Mouse (Mus musculus) right cerebral cortex, adult 2 months (tissue): ENCODE measurements around the gene Vgf.

Source experiments
- DNase-seq, 2 experiments: peaks; one replicate each; pipeline ENCODE4 v3.0.0; 2021 to 2022; ENCODE audit warnings: low spot score in 2 of 2

The Vgf gene

DNA sequence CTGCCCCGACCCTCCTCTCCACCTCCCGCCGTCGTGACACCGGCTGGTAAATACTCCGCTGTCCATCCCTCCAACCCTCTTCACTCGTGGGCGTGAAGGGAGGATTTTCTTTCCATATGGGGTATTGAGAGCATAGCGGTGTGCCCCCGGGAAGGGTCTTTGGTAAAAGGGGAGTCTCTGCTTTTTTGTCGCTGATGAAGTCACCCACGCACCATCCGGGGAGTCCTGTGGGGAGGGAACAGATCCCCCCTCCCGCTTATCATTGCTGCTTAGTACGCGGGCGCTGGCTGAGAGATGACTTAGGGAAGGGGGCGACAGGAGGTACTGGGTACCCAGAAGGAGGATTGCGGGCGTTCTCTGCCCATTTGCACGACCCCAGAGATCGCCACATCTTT lies 4.2 kb downstream of the Vgf start:
- DNase-seq: peak; percentile 66 to 68

- no peak for DNase-seq
These were observed 5.2 kb downstream of the Vgf start for GRCm38 (mm10) chr5:137031076-137032032.

GRCm38 (mm10) chr5:137032033-137032421 lies 5.8 kb downstream of the Vgf start:
- peak; percentile 59 to 72 for DNase-seq

DNA sequence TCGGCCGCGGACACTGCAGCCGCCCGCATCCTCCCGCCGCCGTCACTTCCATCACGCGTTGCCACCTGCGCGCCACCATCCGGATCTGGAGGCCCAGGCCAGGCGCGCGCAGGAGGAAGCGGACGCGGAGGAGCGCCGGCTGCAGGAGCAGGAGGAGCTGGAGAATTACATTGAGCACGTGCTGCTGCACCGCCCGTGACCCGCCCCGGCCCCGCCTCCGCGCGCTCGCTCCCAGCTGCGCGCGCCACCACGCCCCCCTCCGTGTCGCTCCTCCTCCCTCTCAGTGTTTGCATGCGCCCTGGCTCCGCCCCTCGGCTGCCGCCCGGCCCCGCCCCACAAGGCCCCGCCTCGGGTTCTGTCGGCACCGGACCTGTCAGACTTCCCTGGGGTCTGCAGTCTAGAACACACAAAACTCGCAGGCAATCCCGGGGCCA lies 6.5 kb downstream of the Vgf start:
- peak; percentile 84 to 85 for DNase-seq

DNA sequence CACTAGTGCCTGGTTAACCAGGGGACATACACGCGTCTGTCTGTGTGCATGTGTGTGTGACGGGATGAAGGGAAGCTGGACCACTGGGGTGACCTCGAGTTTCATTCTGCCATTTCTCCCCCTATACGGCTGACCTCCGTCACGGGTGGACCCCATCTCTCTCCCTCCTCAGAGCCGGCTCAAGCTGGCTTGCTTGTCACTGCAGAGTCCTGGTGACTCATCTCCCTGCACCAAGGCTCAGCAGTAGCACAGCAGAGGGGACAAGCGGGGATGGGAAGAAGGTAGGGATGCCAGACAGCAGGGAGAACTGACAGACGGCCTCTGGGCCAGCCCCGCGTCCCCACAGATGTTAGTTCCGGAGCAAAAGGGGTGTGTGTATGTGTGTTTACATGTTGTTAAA lies 10.0 kb downstream of the Vgf start:
- no peak for DNase-seq

DNA sequence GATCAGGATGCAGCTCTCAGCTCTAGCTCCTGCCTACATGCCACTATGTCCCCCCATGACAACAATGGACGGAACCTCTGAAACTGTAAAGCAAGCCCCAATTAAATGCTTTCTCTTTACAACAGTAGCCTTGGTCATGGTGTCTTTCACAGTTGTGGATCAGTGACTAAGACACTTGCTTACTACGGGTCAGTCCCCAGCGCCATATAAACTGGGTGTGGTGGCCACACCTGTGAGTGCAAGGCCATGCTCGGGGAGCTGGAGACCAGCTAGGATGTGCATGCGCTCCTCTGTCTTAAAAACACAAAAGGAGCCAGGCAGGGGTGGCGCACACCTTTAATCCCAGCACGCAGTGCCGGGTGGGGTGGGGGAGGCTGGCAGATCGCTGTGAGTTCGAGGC lies 13.3 kb downstream of the Vgf start:
- no peak for DNase-seq

DNA sequence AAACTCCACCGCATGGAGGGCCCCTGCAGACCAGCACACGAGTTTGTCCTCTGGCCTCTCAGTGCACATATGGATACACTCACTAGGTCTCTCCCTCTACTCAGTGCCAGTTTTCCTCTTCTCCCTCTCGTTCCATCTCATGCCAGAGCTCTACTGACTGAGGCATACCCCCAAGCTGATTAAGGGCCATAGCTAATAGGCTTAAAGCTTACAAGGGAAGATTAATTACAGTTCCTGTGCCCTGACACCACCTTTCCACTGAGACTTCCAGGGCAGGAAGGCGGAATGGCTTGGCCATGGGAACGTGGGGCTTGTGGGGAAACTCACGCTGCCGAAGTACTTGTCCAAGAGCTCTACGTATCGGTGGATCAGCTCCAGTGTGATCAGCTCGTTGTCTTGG lies 15.2 kb downstream of the Vgf start:
- no peak for DNase-seq

- no peak for DNase-seq
These were observed 17.8 kb downstream of the Vgf start for GRCm38 (mm10) chr5:137043997-137044396.

DNA sequence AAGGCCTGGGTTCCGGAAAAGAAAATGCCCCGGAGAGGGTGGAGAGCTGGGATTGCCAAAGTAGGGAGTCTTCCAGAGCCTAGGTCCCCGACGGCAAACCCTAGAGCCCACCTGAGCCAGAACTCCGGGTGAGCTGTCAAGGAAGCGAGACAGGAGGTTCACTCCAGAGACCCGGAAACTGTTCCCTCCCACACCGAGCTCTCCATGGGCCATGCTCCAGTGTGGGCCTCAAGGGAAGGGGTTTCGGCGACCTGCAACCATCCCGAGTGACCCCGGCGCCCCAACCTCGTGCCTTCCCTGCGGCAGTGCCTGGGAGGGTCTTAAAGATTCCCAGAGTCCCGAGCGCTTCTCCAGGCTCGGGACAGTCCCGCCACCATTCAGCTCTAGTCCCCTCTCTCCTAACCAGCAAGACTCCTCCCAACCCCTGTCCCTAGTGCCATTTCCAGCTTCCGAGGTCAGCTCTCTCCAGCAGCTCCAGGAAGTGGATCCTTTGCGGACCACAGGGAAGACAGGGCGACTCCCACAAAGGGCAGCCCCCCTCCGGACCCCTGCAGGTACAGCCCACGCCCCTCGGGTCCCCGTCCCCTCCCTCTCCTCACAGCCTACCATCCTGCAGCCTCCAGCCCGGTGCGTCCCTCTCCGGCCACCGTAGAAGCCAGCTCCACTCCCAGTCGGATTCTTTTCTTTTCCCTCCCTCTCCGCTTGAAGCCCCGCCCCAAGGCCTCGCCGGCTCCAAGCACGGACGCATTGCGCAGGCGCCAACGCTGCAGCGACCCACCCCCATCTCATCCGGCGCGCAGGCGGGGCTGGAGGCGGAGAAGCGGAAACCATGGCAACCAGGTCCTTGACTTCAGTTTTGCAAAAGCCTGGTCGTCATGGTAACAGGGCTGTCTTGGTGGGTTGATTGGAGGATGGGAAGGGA lies 19.5 kb downstream of the Vgf start, which contains the start of gene Ap1s1:
TSS of gene Ap1s1 (minus strand) at position 734 of the 922 bp plus-strand sequence.
- DNase-seq: peak; percentile 97 to 99

GRCm38 (mm10) chr5:137046324-137046718 lies 20.1 kb downstream of the Vgf start:
- no peak for DNase-seq

- DNase-seq: no peak
These were observed 20.8 kb downstream of the Vgf start for GRCm38 (mm10) chr5:137046991-137047390.

- no peak for DNase-seq
These were observed 24.9 kb downstream of the Vgf start for GRCm38 (mm10) chr5:137051125-137051524.

DNA sequence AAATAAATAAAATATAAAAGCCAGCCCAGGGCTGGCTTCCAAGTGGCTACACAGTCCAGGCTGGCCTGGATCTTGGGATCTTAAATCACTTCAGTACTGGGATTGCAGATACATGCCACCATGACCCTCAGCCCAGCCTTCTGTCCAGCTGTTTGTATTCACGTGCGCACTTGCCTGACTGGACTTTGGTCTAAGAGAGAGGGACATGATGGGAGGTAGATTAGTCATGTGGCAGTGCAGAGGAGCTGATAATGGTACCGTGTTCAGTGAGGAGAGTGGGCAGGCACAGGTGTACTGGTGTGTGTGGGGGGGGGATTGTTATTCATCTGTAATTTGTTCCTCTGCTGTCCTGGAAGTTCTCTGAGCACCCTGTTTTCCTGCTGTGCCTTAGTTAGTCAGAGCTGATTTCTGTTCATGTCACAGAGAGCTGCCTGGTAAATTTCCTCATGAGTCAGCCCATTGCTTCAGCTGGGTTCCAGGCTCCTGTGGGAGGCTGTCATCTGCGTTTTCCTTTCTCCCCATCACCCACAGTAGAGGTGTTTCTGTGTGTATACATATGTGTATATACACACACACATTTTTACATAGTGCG lies 25.8 kb downstream of the Vgf start:
- DNase-seq: peak; percentile 63 to 69

DNA sequence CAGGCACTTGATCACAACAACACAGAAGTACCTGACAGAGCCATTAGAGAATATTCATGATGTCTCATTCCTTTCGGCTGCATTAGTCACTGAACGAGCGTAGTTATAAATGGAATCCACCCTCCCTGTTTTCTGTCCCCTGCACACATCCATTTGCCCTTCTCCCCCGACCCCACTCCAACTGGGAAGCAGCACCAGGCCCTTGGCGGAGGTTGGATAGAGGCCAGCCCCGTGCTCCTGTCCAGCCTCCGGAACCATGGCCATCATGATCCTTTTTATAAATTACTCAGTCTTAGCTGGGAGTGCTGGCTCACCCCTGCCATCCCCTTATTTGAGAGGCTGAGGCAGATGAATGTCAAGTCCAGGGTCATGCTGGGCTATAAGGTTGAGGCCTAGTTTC lies 28.1 kb downstream of the Vgf start:
- no peak for DNase-seq

DNA sequence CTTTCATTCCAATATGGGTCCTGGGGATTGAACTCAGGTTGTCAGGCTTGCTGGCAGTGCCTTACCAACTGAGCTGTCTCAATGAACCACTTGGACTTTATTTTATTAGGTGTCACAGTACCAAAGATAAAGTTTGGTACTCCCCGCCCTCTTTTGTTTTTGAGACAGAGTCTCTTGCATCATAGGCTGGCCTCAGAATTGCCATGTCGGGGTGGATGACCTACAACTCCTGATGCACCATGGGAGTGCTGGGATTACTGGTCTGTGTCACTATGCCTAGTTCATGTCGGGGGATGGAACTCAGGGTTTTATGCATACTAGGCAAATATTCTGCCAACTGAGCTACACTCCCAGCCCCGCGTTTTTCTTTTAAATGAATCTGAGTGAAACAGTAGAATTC lies 28.7 kb downstream of the Vgf start:
- no peak for DNase-seq

GRCm38 (mm10) chr5:137061809-137062481 lies 35.8 kb downstream of the Vgf start:
- DNase-seq: peak in 1 of 2 experiments; percentile 52

GRCm38 (mm10) chr5:137062601-137063000 lies 36.4 kb downstream of the Vgf start:
- DNase-seq: no peak

GRCm38 (mm10) chr5:137065454-137065853 lies 39.3 kb downstream of the Vgf start:
- DNase-seq: no peak

GRCm38 (mm10) chr5:137065923-137066322 lies 39.7 kb downstream of the Vgf start:
- no peak for DNase-seq

DNA sequence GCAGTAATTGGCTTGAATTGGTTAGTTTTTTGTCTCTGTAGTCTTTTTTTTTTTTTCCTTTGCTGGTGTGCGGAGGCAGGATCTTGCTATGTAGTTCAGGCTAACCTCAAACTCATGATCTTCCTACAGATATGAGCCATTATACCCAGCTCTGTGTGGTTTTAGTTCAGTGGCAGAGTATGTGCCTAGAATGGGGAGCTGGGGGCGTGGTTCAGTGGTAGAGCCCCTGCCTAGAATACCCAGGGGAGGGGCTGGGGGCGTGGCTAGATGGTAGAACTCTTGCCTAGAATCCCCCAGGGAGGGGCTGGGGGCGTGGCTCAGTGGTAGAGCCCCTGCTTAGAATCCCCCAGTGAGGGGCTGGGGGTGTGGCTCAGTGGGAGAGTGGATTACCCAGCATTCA lies 42.5 kb downstream of the Vgf start:
- no peak for DNase-seq

- DNase-seq: no peak
These were observed 44.9 kb downstream of the Vgf start for GRCm38 (mm10) chr5:137070881-137071605.
